Mouse (Mus musculus) layer of hippocampus, adult 8-10 months (tissue): ENCODE data around the gene Xrcc5. TPM values are rescaled to one million over a fixed set of nuclear protein-coding genes. Genes with fewer than 3 reads are reported as not detected.

Experiments used
- total RNA-seq, 4 experiments: library from RNA; stranded (reverse); gene quantifications; 2 replicates each; pipeline ENCODE4 v1.2.4; 2022

Xrcc5 gene
- total RNA-seq, 4 experiments from 2014 or later: 16.1 to 19.2 (median 16.6) TPM

Other genes with a start within 250 kb of the Xrcc5 start
- gene Mreg, start 95.1 kb upstream of the Xrcc5 start, total RNA-seq: 1 to 10 TPM; 4.2 to 7.6 (median 5.8) TPM
- gene Pecr, start 23.1 kb upstream of the Xrcc5 start, total RNA-seq: 1 to 10 TPM; 4.4 to 7.6 (median 6.3) TPM
- gene Tmem169, start 23.1 kb upstream of the Xrcc5 start, total RNA-seq: 10 to 100 TPM; 11.6 to 17.4 (median 13.2) TPM
- gene March4, start 229.5 kb downstream of the Xrcc5 start, total RNA-seq: 10 to 100 TPM; 14.1 to 16.4 (median 15.1) TPM